Mouse (Mus musculus) c-Kit-negative CD71-positive TER-119-positive erythroid progenitor cells, embryonic 14.5 days (primary cell): Measurements from ENCODE around the gene Tbrg4.

Experiments used
- DNase-seq: peaks from one replicate; pipeline ENCODE4 v3.0.0-alpha.2; 2013; ENCODE audit warnings: low read depth, low spot score

Tbrg4 gene

GRCm38 (mm10) chr11:6590933-6591675 lies 34.8 kb downstream of the Tbrg4 start:
- peak; percentile 36 for DNase-seq

DNA sequence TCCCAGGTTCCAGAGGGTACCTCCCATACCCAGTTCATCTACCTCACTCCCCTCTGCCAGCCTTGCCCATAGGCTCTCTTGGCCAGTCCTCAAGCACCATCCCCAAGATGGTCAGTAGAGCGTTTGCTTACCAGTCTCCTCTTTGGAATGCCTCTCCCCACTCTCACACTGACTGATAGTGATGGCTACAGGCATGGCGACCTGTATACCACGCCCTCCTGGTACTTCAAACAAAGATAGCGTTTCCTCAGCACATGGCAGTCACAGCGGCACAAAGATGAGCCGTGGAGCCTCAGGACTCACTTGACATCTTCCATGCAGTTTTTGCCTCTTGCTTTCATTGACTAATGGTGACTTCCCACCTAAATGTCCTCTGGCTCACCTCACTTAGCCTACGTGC lies 36.0 kb downstream of the Tbrg4 start:
- no peak for DNase-seq

DNA sequence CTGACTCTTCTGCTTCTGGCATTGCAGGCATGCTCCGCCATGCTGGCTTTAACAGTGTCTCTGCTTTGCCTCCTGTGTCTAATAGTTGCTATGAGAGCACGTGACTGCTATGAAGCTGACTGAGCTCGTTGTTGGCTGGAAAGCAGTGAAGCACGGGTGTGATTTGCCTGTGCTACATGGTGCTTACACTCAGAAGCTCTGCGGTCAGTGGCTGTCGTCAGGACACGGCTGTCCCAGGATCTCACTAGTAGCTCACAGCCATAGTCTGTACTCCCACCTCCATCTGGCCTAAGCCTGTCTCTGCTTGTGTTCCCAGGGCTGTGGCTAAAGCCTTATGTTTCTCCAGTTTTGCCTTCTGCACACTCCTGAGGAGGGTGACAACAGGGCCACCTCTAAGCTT lies 37.6 kb downstream of the Tbrg4 start:
- DNase-seq, result no peak

- no peak for DNase-seq
Observed at GRCm38 (mm10) chr11:6587249-6587940, 38.5 kb downstream of the Tbrg4 start.

GRCm38 (mm10) chr11:6586660-6587059 lies 39.2 kb downstream of the Tbrg4 start:
- DNase-seq, result no peak

DNA sequence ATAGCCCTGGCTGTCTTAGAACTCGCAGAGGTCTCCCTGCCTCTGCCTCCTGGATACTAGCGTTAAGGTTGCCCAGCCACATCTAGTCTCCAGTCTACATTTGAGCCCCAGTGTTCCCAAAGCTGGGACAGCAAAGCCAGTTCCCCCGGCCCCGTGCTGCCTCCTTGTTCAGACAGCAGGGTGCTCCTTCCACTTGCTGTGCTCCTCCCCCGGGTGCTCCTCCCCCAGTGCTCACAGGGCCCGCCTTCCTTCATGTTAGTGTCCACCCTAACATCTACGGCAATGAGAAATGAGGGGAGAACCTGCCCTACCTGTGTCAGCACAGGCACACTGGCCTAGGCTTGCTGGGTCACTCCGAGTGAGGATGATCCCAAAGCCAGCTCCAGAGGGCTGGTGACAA lies 40.1 kb downstream of the Tbrg4 start:
- no peak for DNase-seq

- DNase-seq, result no peak
Observed at GRCm38 (mm10) chr11:6581560-6581959, 44.3 kb downstream of the Tbrg4 start.

- DNase-seq, result no peak
Observed at GRCm38 (mm10) chr11:6580065-6580750, 45.7 kb downstream of the Tbrg4 start.

GRCm38 (mm10) chr11:6579361-6579760 lies 46.5 kb downstream of the Tbrg4 start:
- no peak for DNase-seq

DNA sequence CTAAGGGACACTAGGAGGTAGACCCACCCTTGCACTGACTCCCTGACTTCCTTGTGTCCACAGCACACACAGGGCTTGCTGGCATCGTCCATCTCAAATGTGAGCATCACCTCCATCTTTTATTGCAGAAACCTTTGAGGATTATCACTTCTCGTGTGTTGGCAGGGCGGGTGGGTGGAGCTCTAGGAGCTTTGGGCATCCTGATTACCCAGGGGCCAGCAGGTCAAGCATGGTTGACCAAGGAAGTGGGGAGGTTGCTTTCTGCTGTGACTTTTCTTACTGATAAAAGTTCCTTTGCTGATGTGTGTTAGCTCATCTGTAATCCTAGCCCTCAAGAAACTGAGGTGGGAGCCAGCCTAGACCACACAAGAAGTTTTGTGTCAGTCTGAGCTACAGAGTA lies 49.7 kb downstream of the Tbrg4 start:
- no peak for DNase-seq

DNA sequence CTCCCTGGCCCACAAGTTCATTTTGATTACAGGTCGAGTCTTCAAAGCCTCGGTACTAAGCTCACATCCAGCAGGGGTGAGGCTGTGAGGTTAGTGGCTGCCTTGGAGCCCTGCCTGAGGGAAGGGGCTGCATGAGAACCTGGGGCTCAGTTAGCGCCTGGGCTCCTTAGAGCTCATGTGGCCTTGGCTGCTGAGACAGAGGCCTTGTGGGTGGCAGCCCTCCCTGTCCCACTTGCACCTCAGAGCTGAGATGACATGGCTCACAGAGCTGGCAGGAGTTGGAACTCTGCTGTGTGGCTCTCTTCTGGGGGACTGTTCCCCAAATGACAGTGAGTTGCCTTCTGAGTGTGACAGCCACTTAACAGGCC lies 56.5 kb downstream of the Tbrg4 start:
- no peak for DNase-seq

- DNase-seq, result no peak
Observed at GRCm38 (mm10) chr11:6568584-6569409, 57.1 kb downstream of the Tbrg4 start.

DNA sequence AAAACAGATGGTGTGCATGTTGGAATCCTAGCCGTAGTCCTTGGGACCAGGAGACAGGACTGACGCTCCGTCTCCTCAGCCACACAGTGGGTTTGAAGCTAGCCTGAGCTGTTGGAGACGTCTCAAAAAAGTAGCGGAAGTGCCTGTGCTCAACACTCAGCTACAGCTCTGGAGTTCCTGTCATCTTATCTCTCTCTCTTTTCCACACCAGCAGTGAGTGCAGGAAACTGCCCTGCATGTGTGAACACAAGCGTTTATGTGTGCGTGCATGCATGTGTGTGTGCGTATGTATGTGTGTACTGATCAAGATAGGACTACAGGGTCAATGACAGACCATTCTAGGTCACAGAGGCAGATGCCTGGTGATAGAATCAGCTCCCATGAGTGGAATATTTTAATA lies 57.9 kb downstream of the Tbrg4 start:
- no peak for DNase-seq

DNA sequence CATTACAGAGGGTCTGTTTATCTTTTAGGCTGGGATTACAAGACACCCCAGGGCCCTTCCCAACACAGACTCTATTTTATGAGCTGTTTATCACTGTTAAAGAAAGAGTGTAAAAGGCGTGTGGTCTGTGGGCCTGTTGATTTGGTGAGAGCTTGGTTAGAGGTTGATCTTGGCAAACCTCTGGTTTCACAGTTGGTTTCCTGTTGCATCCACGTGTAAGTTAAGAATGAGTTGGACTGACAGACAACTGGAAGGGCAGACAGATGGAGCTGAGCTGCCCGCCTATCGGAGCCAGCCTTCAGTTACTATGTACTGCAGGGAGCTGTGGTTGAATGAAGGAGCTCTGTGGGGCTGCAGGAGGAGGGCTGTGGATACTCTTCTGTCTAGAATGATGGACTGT lies 59.4 kb downstream of the Tbrg4 start:
- no peak for DNase-seq
